Mouse (Mus musculus) E14TG2a.4 (cell line): Measurements from ENCODE around the gene Diaph3.

Experiments
- CTCF ChIP-seq: conservative IDR thresholded peaks from 2 replicates; pipeline ENCODE4 v1.5.1; 2014; ENCODE audit warnings: low read length
- POU5F1 ChIP-seq: IDR thresholded peaks from 2 replicates; pipeline ENCODE4 v1.6.1; 2014; ENCODE audit warnings: low read length, borderline replicate concordance

DNA sequence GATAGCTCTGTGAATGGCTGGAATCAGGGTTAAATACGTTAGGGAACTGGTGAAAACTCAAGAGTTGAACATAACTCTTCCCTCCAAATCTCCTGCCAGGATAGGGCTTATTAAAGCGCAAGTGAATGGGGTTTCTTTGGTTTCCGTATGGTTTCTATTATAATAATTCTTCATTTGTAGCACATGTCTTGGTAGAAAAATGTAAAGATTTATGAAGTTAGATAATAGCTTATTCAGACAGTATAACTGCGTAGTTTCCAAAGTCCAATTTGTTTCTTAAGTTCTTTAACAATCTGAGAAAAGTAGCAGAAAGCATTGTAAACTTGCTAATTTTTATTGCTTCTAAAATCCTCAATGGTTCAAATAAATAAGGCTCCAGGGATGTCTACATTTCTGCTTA, 448.3 kb downstream of the Diaph3 start:
- TF ChIP-seq CTCF: no peak
- TF ChIP-seq POU5F1: no peak
